Mouse (Mus musculus) spleen, adult 2 months (tissue): ENCODE results near the gene 0610030E20Rik. TPM values are rescaled to one million over a fixed set of nuclear protein-coding genes. Genes with fewer than 3 reads are reported as not detected.

Experiments used
- DNase-seq, 2 experiments: peaks; one replicate each; pipeline versions ENCODE4 v3.0.0 to v3.0.0-alpha.2; 2012 to 2021; ENCODE audit warnings: low spot score in 2 of 2, low read depth in 1 of 2
- H3K27ac ChIP-seq: fragments of 200-500 bp; 2 replicates; pipeline ENCODE4 v1.5.1; 2012; ENCODE audit warnings: low read length, inconsistent platforms; ENCODE audit not compliant: insufficient read depth
- H3K27me3 ChIP-seq: fragments of 200-500 bp; 2 replicates; pipeline ENCODE4 v1.6.1; 2012; ENCODE audit warnings: mild to moderate bottlenecking, moderate library complexity, low read length, inconsistent platforms; ENCODE audit not compliant: control insufficient read depth, insufficient read depth
- H3K36me3 ChIP-seq: fragments of 200-500 bp; 2 replicates; pipeline ENCODE4 v1.6.1; 2012; ENCODE audit warnings: mild to moderate bottlenecking, low read length, inconsistent platforms; ENCODE audit not compliant: control insufficient read depth, insufficient read depth
- H3K4me1 ChIP-seq: fragments of 200-500 bp; 2 replicates; pipeline ENCODE4 v1.6.1; 2011; ENCODE audit warnings: inconsistent platforms; ENCODE audit not compliant: control insufficient read depth, insufficient read depth, insufficient read length
- H3K4me3 ChIP-seq: fragments of 200-500 bp; 2 replicates; pipeline ENCODE4 v1.5.1; 2011; ENCODE audit warnings: mild to moderate bottlenecking, inconsistent platforms; ENCODE audit not compliant: insufficient read depth, insufficient read length; ENCODE audit errors: extremely low read depth
- CTCF ChIP-seq: fragments of 200-500 bp; IDR thresholded peaks from 2 replicates; pipeline ENCODE4 v1.5.1; 2011; ENCODE audit warnings: mild to moderate bottlenecking, inconsistent platforms; ENCODE audit not compliant: insufficient read depth, insufficient read length, insufficient replicate concordance; ENCODE audit errors: extremely low read depth
- POLR2A ChIP-seq: fragments of 200-500 bp; IDR thresholded peaks from 2 replicates; pipeline ENCODE4 v1.6.1; 2011; ENCODE audit warnings: low read depth, low read length, inconsistent platforms
- WGBS: fragments of 180-500 bp; shearing (Covaris S2); methylation state at CpG from one replicate; pipeline ENCODE4 v1.1.7; 2018; 5-methylcytosine and 5-hydroxymethylcytosine counted together
- polyA plus RNA-seq: library from polyadenylated mRNA; depleted of rRNA; stranded (reverse); fragments of >200 nt; gene quantifications from 2 replicates; pipeline ENCODE4 v1.2.3, GENCODE M21; 2012

Gene 0610030E20Rik
- polyA plus RNA-seq, 1 experiment = 19.9 TPM

- no peak for DNase-seq
- H3K36me3 ChIP-seq = peaks cover 45% of the 10 kb centered on the region
- H3K27ac ChIP-seq = no peak overlapping the region
- WGBS = 93% methylated on average over 5 of the region's 5 CpGs
- no peaks in the 10 kb centered on the region for H3K4me1 ChIP-seq
- H3K27me3 ChIP-seq = no peaks in the 10 kb centered on the region
- TF ChIP-seq CTCF = no peak
- TF ChIP-seq POLR2A = no peak
- no peak overlapping the region for H3K4me3 ChIP-seq
Measured at GRCm38 (mm10) chr6:72329019-72329418, 18.1 kb upstream of the 0610030E20Rik start.

GRCm38 (mm10) chr6:72330133-72330532, 17.0 kb upstream of the 0610030E20Rik start:
- H3K27me3 ChIP-seq = no peaks in the 10 kb centered on the region
- no peak overlapping the region for H3K27ac ChIP-seq
- no peak for DNase-seq
- peaks cover 41% of the 10 kb centered on the region for H3K36me3 ChIP-seq
- H3K4me1 ChIP-seq = no peaks in the 10 kb centered on the region
- no peak for TF ChIP-seq CTCF
- no peak overlapping the region for H3K4me3 ChIP-seq
- WGBS = 91% methylated on average over 4 of the region's 4 CpGs

GRCm38 (mm10) chr6:72333111-72333510, 14.0 kb upstream of the 0610030E20Rik start:
- TF ChIP-seq POLR2A = no peak
- no peak for TF ChIP-seq CTCF
- DNase-seq = no peak
- Histone ChIP-seq H3K27me3 (no peaks in the 10 kb centered on the region), H3K4me3 (no peak overlapping the region), H3K36me3 (peaks cover 45% of the 10 kb centered on the region), H3K4me1 (no peaks in the 10 kb centered on the region), H3K27ac (no peak overlapping the region)
- 83% methylated on average over 5 of the region's 5 CpGs for WGBS

GRCm38 (mm10) chr6:72340481-72340880, 6.6 kb upstream of the 0610030E20Rik start:
- no peak overlapping the region for H3K4me3 ChIP-seq
- no peak overlapping the region for H3K27ac ChIP-seq
- no peak for TF ChIP-seq CTCF
- TF ChIP-seq POLR2A = no peak
- DNase-seq = no peak
- H3K36me3 ChIP-seq = peaks cover 33% of the 10 kb centered on the region
- peaks cover 2% of the 10 kb centered on the region; the same call in 1 of the 2 replicates for H3K4me1 ChIP-seq
- no peaks in the 10 kb centered on the region for H3K27me3 ChIP-seq
- 64% methylated on average over 2 of the region's 2 CpGs for WGBS

- WGBS = under 1% methylated on average over 42 of the region's 42 CpGs
- Histone ChIP-seq H3K4me1 (peaks cover 13% of the 10 kb centered on the region; the same call in 1 of the 2 replicates), H3K27me3 (no peaks in the 10 kb centered on the region), H3K36me3 (peaks cover 11% of the 10 kb centered on the region), H3K4me3 (peak overlapping the region; percentile 97), H3K27ac (peak overlapping the region; percentile 56; the same call in 1 of the 2 replicates)
- no peak for TF ChIP-seq CTCF
- no peak for TF ChIP-seq POLR2A
- DNase-seq = no peak
Measured at GRCm38 (mm10) chr6:72344396-72345073, 2.6 kb upstream of the 0610030E20Rik start.

GRCm38 (mm10) chr6:72345074-72345567, 2.0 kb upstream of the 0610030E20Rik start, which contains the start of gene Usp39:
TSS of gene Usp39 (minus strand) at chr6:72345184.
- under 1% methylated on average over 30 of the region's 30 CpGs for WGBS
- peak; percentile 83 to 94 for DNase-seq
- H3K27ac ChIP-seq = peak within 1 kb of the TSS; percentile 56; the same call in 1 of the 2 replicates

GRCm38 (mm10) chr6:72345633-72346032, 1.5 kb upstream of the 0610030E20Rik start:
- H3K27ac ChIP-seq = no peak overlapping the region
- no peak for TF ChIP-seq CTCF
- TF ChIP-seq POLR2A = no peak

More at GRCm38 (mm10) chr6:72345074-72345567, 2.0 kb upstream of the 0610030E20Rik start, which contains the start of gene Usp39:
- peaks cover 13% of the 10 kb centered on the region; the same call in 1 of the 2 replicates for H3K4me1 ChIP-seq
- TF ChIP-seq POLR2A (peak; percentile 69), CTCF (no peak)
- H3K27me3 ChIP-seq = no peaks in the 10 kb centered on the region
- peak within 1 kb of the TSS; percentile 97 for H3K4me3 ChIP-seq
- H3K36me3 ChIP-seq = peaks cover 10% of the 10 kb centered on the region

More at GRCm38 (mm10) chr6:72345633-72346032, 1.5 kb upstream of the 0610030E20Rik start:
- Histone ChIP-seq H3K36me3 (peaks cover 12% of the 10 kb centered on the region), H3K4me1 (peaks cover 13% of the 10 kb centered on the region; the same call in 1 of the 2 replicates), H3K27me3 (no peaks in the 10 kb centered on the region), H3K4me3 (no peak overlapping the region)
- no peak for DNase-seq
- WGBS = 5% methylated on average over 6 of the region's 6 CpGs
